Mouse (Mus musculus) layer of hippocampus, postnatal 14 days (tissue): Measurements from ENCODE around the gene 6030408B16Rik. TPM values are rescaled to one million over a fixed set of nuclear protein-coding genes. Genes with fewer than 3 reads are reported as not detected.

Experiments used
- total RNA-seq, 2 experiments: library from RNA; stranded (reverse); gene quantifications; 2 replicates each; pipeline ENCODE4 v1.2.3; 2021

6030408B16Rik gene
- total RNA-seq, 2 experiments from 2014 or later: 0.28 to 0.69 TPM

Other genes with a start within 250 kb of the 6030408B16Rik start
- gene Gm47841, start 245.8 kb upstream of the 6030408B16Rik start, total RNA-seq: not detected
- gene Fignl2, start 214.6 kb upstream of the 6030408B16Rik start, total RNA-seq: 1 to 10 TPM; 1.1 to 1.2 TPM
- gene Ankrd33, start 177.5 kb upstream of the 6030408B16Rik start, total RNA-seq: not detected
- 10 to 100 TPM; 11.9 to 12.0 TPM for gene Acvrl1, start 164.7 kb upstream of the 6030408B16Rik start, total RNA-seq
- 10 to 100 TPM; 71.3 to 79.6 TPM for gene Acvr1b, start 119.1 kb upstream of the 6030408B16Rik start, total RNA-seq
- gene Grasp, start 69.0 kb upstream of the 6030408B16Rik start, total RNA-seq: 10 to 100 TPM; 53.4 to 55.2 TPM
- gene Nr4a1, start 38.9 kb upstream of the 6030408B16Rik start, total RNA-seq: 10 to 100 TPM; 34.5 to 54.4 TPM
- 10 to 100 TPM; 45.9 to 47.3 TPM for gene Atg101, start 8.9 kb upstream of the 6030408B16Rik start, total RNA-seq
- gene Krt80, start 77.0 kb downstream of the 6030408B16Rik start, total RNA-seq: under 1 TPM in 1 of 2 experiments, not detected in 1; 0.10 TPM
- not detected for gene Krt7, start 117.8 kb downstream of the 6030408B16Rik start, total RNA-seq
- gene Krt87, start 145.6 kb downstream of the 6030408B16Rik start, total RNA-seq: under 1 TPM; 0.18 to 0.81 TPM
- not detected for gene Krt88, start 154.5 kb downstream of the 6030408B16Rik start, total RNA-seq
- not detected for gene Krt81, start 170.5 kb downstream of the 6030408B16Rik start, total RNA-seq
- not detected for gene Krt86, start 180.3 kb downstream of the 6030408B16Rik start, total RNA-seq
- not detected for gene Krt83, start 198.3 kb downstream of the 6030408B16Rik start, total RNA-seq
- gene Gm49425, start 224.0 kb downstream of the 6030408B16Rik start, total RNA-seq: not detected
- not detected for gene Krt84, start 239.6 kb downstream of the 6030408B16Rik start, total RNA-seq